Mouse (Mus musculus) urinary bladder, postnatal 14 days (tissue): Measurements from ENCODE around the gene Art3.

Experiments used
- DNase-seq: peaks from one replicate; pipeline ENCODE4 v3.0.0; 2021; ENCODE audit warnings: low spot score

The Art3 gene

DNA sequence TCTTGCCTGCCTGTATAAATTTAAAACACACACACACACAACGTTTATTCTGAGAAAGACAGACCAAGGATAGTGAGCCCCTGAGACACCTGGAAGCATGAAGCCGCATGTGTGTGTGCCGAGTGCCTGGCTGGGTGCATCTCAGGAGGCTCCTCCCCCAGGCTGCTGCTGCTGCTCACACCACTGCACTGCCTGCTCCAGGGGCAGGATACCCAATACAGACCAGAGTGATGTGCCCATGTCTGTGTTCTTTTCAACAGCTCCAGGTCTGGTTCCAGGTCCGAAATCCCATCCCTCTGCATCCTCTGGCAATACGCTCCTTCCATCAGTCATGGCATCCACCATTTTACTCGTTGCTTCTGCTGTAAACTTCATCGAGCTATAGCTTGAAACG, 82.4 kb downstream of the Art3 start:
- DNase-seq: no peak

DNA sequence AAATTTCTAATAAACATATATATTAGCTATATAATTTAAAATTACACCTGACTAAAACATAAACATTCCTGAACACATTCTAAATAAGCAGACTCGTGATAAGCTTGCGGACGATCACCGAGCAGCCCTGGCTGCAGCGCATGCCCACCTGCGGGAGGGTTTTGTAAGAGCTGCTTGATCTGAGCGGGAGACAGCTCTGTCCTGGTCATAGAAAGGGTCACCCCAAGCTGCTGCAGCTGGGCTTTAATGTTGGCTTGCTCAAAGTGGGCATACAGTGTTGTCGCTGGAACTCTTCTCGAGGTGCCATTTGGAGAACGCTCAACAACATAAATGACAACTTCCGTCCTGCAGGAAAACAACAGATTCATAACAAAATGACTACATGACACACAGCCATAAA, 92.5 kb downstream of the Art3 start:
- DNase-seq: no peak

GRCm38 (mm10) chr5:92430723-92431122, 99.1 kb downstream of the Art3 start:
- DNase-seq: no peak

GRCm38 (mm10) chr5:92431611-92432010, 100.0 kb downstream of the Art3 start:
- no peak for DNase-seq

- DNase-seq: no peak
Observed at GRCm38 (mm10) chr5:92434070-92434469, 102.4 kb downstream of the Art3 start.

- no peak for DNase-seq
Observed at GRCm38 (mm10) chr5:92434571-92434985, 103.0 kb downstream of the Art3 start.

- peak; percentile 95 for DNase-seq
Observed at GRCm38 (mm10) chr5:92435025-92435584, 103.5 kb downstream of the Art3 start, which contains the start of gene Nup54. Gene Nup54, minus strand, starts transcription at chr5:92435219.

DNA sequence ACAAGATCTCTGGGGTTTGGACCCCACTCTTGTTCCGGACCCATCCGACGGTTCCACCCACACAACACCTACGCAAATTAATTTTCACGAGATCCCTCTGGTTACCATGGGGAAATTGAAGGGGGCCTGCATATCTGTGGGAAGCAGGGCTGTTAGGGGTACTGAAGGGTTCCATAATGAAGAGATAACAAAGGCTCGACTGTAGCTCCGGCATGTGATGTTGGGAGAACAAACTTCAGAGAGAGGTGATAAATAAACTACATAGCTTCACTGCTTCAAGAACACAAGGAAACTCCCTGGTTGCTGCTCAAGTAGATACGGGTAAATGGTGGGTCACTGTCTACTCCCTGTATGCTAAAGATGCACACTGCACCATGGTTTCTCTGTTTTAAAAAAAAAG, 106.9 kb downstream of the Art3 start:
- no peak for DNase-seq

DNA sequence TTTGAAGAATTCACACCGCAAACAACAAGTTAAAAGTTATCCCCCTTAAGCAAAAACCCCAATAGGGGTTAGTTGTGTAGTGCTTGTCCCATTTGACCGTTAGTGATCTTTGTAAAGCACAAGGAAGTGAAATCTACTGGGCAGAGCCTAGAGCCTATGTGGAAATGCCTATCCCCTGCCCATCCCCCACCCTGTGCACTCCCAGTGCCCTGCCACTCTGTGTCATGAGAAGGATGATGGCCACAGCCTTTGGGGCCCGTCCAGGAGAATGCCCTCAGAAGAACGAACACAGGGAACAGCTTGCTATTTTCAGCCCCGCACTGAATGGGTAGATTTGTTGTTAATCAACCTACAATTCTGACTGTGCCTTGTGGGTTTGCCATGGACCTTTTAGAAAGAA, 109.9 kb downstream of the Art3 start:
- peak; percentile 21 for DNase-seq

- DNase-seq: no peak
Observed at GRCm38 (mm10) chr5:92442914-92443313, 111.3 kb downstream of the Art3 start.

GRCm38 (mm10) chr5:92445016-92445415, 113.4 kb downstream of the Art3 start:
- DNase-seq: no peak

DNA sequence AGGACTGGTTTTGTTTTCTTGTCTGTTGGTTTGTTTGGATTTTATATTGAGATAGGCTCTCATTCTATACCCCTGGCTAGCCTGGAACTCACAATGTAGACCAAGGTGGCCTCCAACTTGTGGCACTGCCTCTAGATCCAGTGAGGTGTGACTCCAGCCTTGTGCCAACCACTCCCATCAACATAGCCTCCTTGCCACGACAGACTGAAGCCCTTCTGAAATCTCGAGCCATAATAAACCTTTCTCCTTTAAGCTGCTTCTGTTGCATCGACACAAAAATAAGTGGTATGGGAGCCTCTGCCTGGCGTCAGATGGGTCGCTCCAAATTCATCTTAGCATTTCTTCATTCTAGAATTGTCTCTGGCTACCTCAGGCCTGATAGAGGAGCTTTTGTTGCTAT, 115.1 kb downstream of the Art3 start:
- DNase-seq: no peak

GRCm38 (mm10) chr5:92452876-92453275, 121.2 kb downstream of the Art3 start:
- no peak for DNase-seq

DNA sequence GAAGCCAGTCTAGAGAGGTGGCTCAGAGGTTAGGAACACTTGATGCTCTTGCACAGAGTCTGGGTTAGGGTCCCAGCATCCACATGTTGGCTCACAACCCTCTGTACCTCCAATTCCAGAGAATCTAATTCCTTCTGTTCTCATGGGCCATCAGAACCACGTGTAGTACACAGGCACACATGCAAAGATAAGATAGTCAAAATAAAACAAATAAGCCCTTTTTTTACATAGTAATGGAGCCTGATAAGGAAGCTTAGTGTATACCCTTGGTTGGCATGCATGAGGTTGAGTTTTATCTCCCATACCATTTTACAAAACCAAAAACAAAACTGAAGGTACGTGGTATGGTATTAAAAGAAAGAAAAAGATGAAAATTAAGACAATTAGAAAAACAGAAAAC, 125.8 kb downstream of the Art3 start:
- DNase-seq: no peak

GRCm38 (mm10) chr5:92458726-92459125, 127.1 kb downstream of the Art3 start:
- DNase-seq: no peak

- DNase-seq: peak; percentile 75
Observed at GRCm38 (mm10) chr5:92461321-92461720, 129.7 kb downstream of the Art3 start.
